Mouse (Mus musculus): ENCODE results near the gene Mex3b.

Gene Mex3b

DNA sequence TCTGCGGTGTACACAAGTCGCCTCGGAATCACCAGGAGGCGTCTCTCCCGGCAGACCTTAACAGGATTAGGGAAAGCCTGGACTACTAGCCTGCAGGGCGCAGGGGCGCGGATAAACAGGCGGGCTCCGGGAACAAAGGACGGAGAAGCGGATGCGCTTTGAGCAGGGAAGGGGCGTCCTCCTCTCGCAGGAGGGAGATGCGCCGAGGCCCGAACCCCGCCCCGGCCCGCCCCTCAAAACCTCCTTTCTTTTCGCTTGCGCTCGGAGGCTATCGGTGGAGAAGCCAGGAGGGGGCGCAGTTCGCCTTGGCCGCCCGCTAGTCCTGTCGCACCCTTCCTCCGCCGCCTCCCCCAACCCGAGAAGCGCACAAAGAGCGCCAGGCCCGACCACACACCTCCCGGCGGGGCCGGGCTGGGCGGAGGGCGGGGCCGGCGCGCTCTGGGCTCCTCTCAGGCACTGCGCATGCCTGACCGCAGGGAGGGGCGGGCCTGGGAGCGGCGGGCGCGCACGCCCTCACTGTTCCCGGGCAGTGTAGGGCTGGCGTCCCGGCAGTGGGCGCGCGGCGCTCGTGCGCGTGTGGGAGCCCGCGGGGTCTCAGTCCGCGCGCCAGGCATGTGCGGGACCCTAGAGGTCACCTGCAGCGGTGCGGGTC, 1.2 kb upstream of the Mex3b start:
- intact Hi-C loops (cut with DNase I): loop anchor here (5.0 to 10.0 kb wide), 3 partner anchors 149 to 686 kb away; no protein-coding TSS in a partner anchor

- intact Hi-C loops (cut with DNase I): loop anchor here (5.0 to 10.0 kb wide), 3 partner anchors 149 to 686 kb away; no protein-coding TSS in a partner anchor
These were observed 455 bp upstream of the Mex3b start for GRCm38 (mm10) chr7:82866486-82867270.

DNA sequence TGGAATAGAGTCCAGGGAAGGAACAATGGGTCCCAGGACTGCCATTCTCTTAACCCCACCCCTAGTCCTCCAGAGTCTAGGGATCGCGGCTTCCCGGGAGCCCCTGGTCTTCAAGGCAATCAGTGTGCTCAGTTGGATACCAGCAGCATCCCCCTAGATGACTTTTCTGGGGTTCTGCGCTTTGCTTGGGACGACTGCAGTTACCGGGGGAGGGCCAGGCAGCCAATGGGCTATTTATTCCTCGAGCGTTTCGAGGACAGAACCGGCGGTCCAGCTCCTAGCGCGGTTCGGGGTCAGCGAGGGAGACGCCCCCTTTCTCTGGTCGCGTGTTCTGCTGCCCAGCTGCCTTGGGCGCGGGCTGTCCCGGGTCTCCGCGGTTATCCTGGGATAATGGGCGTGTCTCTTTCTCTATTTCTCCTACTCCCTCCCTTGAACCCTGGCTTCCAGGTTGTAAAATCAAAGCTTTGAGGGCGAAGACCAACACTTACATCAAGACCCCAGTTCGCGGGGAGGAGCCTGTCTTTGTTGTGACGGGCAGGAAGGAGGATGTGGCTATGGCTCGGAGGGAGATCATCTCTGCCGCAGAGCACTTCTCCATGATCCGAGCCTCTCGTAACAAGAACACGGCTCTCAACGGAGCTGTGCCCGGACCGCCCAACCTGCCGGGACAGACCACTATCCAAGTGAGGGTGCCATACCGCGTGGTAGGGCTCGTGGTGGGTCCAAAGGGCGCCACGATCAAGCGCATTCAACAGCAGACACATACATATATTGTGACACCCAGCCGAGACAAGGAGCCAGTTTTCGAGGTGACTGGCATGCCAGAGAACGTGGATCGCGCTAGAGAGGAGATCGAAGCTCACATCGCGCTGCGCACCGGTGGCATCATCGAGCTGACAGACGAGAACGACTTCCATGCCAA, 1.4 kb downstream of the Mex3b start:
- intact Hi-C loops (cut with DNase I): loop anchor here (5.0 to 10.0 kb wide), 3 partner anchors 151 to 684 kb away; no protein-coding TSS in a partner anchor

- intact Hi-C loops (cut with DNase I): loop anchor here (5.0 to 10.0 kb wide), 3 partner anchors 152 to 683 kb away; no protein-coding TSS in a partner anchor
These were observed 2.4 kb downstream of the Mex3b start for GRCm38 (mm10) chr7:82869231-82870147.

DNA sequence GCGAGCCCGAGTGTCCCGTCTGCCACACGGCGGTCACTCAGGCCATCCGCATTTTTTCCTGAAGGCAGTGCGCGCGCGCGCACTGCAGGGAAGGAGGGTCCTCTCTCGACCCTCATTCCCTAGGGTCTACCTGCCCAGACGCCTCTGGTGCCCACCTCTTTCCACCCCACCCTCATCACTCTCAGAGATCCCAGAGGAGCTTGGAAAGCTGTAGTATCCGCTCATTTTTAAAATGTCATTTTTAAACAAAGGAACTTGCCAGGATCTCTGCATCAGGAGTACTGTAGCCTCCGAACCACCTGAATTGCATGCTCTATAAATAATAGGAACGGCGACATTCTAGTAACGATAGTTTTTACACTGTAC, 3.0 kb downstream of the Mex3b start:
- intact Hi-C loops (cut with DNase I): no loop called here

- intact Hi-C loops (cut with DNase I): no loop called here
These were observed 9.4 kb downstream of the Mex3b start for GRCm38 (mm10) chr7:82876551-82876950.

- intact Hi-C loops (cut with DNase I): no loop called here
These were observed 12.9 kb downstream of the Mex3b start for GRCm38 (mm10) chr7:82880016-82880415.

DNA sequence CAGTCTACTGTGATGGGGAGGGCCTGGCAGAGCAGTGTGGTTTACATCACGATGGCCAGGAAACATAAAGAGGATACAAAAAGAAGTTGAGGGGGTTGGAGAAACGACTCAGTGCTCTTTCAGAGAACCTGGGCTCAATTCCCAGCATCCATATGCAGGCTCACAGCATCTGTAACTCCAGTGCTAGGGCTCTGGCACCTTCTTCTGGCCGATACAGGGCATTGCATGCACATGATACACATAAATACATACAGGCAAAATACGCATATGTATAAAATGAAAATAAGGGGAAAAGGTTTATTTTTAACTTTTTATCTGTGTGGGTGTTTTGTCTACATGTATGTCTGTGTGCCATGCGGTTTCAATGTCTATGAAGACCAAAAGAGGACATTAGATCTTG, 13.6 kb downstream of the Mex3b start:
- intact Hi-C loops (cut with DNase I): no loop called here

- intact Hi-C loops (cut with DNase I): no loop called here
These were observed 23.3 kb downstream of the Mex3b start for GRCm38 (mm10) chr7:82890317-82890850.

DNA sequence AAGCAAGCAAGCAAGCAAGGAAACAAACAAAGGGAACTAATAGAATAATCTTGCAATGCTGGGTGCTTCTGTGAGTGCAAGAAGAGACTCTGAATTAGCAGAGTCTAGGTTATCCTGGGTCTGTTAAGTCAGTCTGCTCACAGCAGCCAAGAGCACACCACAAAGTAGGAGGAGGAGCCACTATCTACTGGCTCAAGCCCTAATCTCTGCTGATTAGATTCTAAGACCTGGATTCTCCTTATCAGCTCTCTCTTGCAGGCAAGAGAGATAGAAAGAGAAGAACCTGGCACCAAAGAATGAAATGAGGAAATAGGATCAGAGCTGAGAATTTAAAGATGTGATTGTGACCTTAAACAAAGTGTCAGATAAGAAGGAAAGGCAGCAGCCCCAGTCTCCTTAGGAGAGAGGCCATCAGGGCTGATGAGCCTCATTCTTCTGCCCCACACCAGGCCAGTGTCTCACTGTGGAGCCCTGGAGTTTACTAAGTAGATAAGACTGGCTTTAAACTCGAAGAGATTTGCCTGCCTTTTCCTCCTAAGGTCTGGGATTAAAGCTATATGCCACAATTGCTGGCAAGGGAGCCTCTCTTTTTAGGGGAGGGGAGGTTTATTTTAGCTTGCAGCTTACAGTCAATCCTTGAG, 23.9 kb downstream of the Mex3b start:
- intact Hi-C loops (cut with DNase I): no loop called here

DNA sequence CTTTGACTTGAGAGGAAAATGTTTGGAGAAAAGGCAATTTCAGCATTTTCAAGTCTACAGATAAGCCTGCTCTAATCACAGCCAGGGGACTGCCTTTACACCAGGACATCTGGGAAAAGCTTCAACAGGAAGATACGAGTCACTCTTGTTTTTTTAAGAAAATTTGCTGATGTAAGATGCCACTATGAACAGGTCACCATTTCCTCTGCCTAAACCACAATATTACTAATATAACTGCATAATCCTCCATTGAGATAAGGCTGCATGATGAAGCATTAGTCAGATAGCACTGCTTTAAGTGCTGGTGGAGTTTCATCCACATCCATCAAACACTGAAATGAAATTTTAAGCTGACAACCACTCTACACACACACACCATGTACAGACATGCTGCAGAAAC, 27.2 kb downstream of the Mex3b start:
- intact Hi-C loops (cut with DNase I): no loop called here

- intact Hi-C loops (cut with DNase I): no loop called here
These were observed 28.5 kb downstream of the Mex3b start for GRCm38 (mm10) chr7:82895606-82896005.

DNA sequence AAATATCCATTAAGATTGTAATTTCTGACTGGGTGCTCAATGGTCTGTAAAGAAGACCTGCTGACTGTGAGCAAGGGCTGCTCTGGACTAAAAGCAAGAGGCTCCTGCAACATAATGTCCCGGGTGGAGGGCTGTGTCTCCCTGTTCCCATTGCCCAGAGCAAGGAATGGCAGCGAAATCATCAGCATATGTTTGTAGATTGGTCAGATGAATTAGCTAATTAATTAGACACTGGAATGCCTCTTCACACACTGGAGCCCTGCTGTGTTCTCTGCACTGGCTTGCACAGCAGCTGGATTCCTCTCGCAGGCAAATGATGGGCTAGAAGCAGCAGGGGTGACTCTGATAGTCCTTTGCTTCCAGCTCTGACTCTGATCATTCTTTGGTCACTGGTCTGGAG, 29.6 kb downstream of the Mex3b start:
- intact Hi-C loops (cut with DNase I): no loop called here

GRCm38 (mm10) chr7:82899459-82900297, 32.5 kb downstream of the Mex3b start:
- intact Hi-C loops (cut with DNase I): no loop called here

GRCm38 (mm10) chr7:82903006-82903405, 35.9 kb downstream of the Mex3b start:
- intact Hi-C loops (cut with DNase I): no loop called here

DNA sequence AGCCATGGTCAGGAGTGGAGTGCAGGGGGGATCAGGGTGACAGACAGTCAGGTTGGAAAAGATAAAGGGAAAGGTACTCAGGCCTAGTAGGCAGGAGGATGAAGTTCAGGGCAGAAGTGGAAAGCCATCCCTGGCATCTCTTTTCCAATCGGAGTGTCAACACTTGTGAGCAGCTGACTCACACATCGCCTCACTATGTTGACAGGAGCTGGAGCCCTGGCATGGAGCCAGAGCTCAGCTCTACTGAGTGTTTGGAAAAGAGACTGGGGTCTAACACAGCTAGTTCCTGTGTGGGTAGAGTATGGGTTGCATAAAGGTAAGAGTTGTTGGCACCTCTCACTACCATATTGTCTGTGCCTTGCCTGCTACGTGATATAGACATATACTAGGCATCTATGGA, 38.4 kb downstream of the Mex3b start:
- intact Hi-C loops (cut with DNase I): no loop called here

DNA sequence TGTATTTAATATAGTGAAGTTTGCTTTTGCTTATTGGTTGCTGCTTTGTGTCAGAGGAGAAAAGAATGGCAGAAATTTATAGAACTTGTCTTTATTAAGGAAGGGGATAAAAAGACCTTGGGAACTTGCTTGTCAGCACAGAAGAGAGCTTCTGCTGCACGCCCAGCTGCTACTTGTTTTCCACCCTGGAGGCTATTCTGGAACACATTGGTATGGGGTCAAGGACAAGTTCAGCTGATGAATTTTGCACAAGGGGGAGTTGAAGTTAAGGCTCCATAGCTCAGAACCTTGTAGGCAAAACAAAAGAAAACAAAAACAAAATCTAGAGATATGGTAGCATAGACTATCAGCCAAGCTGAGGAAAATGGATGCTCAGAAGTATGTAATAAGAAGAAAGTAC, 39.9 kb downstream of the Mex3b start:
- intact Hi-C loops (cut with DNase I): no loop called here

DNA sequence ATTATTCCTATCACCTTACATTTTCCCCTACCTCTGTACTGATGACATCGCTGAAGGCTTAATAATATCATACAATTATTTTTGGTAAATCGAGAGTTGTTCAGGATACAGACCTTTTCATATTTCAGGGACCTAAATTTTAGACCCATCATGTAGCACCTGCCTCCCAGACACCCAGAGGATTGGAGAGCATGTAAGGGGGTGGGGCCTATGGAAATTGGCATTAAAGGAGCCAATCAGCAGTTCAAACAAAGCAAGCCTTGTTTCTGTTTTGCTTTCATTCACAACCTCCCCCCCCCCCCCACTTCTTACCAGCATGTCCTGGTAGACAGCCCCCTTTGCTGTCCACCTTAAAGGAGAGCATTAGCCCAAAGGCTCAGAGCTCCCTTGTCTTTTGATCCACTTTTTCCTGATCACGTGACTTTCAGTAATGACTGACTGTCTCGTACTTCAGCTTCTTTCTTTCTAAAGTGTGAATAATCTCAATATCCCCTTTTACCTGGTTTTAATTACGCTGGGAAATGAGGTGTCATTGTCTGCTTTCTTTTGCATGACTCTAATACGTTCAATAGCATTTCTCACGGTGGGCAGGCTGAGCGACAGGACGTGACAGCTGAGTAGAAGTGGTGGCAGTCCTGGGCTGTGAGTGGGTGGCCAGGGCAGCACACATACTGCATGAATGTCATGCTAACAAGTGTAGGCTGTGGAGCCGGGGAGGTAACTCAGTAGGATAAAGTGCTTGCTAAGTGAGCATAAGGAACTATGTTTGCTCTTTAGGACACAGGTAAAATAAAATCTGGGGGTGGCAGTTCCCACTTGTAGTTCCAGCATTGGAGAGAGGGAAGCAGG, 43.6 kb downstream of the Mex3b start:
- intact Hi-C loops (cut with DNase I): no loop called here
